Mouse (Mus musculus) liver, embryonic 14.5 days (tissue): ENCODE results near the gene Psmd1.

Experiments
- CTCF ChIP-seq: IDR thresholded peaks from 2 replicates; pipeline ENCODE4 v1.5.1; 2016; ENCODE audit warnings: antibody characterized with exemption, low read depth, control low read depth
- EP300 ChIP-seq: IDR thresholded peaks from 2 replicates; pipeline ENCODE4 v1.6.1; 2016; ENCODE audit warnings: antibody characterized with exemption, low read depth

- TF ChIP-seq CTCF (no peak), EP300 (no peak)
Measured at GRCm38 (mm10) chr1:86114141-86114540, 50.0 kb downstream of the Psmd1 start.
